Mouse (Mus musculus): ENCODE measurements around the gene Xrcc6.

Gene Xrcc6

GRCm38 (mm10) chr15:82023965-82024635 is 36.5 kb downstream of the Xrcc6 start:
- no peak for DNase-seq

- DNase-seq, result no peak
Observed at GRCm38 (mm10) chr15:82027276-82027675, 39.6 kb downstream of the Xrcc6 start.

- DNase-seq, result no peak
Observed at GRCm38 (mm10) chr15:82027726-82028125, 40.1 kb downstream of the Xrcc6 start.

- no peak for DNase-seq
Observed at GRCm38 (mm10) chr15:82032386-82032785, 44.8 kb downstream of the Xrcc6 start.

- DNase-seq, result no peak
Observed at GRCm38 (mm10) chr15:82033762-82034161, 46.1 kb downstream of the Xrcc6 start, which contains the start of gene Desi1. Gene Desi1, minus strand, starts transcription at chr15:82033862.

GRCm38 (mm10) chr15:82035904-82036689 is 48.5 kb downstream of the Xrcc6 start:
- peak in 1 of 2 experiments; percentile 43 for DNase-seq

- DNase-seq, result peak; percentile 45 to 52
Observed at GRCm38 (mm10) chr15:82040650-82041049, 53.0 kb downstream of the Xrcc6 start.

- no peak for DNase-seq
Observed at GRCm38 (mm10) chr15:82044166-82044784, 56.6 kb downstream of the Xrcc6 start.

GRCm38 (mm10) chr15:82046246-82046891 is 58.7 kb downstream of the Xrcc6 start:
- no peak for DNase-seq

- peak; percentile 94 for DNase-seq
Observed at GRCm38 (mm10) chr15:82047080-82047883, 59.6 kb downstream of the Xrcc6 start, which contains the start of gene Snu13. Gene Snu13, minus strand, starts transcription at chr15:82047598.

- no peak for DNase-seq
Observed at GRCm38 (mm10) chr15:82052544-82052943, 64.9 kb downstream of the Xrcc6 start.

- no peak for DNase-seq
Observed at GRCm38 (mm10) chr15:82058719-82059201, 71.1 kb downstream of the Xrcc6 start, which contains the start of gene 4930407I10Rik. Gene 4930407I10Rik, plus strand, starts transcription at chr15:82059151.

GRCm38 (mm10) chr15:82063909-82064308 is 76.3 kb downstream of the Xrcc6 start:
- DNase-seq, result no peak

GRCm38 (mm10) chr15:82065511-82065910 is 77.9 kb downstream of the Xrcc6 start:
- peak in 1 of 2 experiments; percentile 78 for DNase-seq

GRCm38 (mm10) chr15:82069898-82070297 is 82.3 kb downstream of the Xrcc6 start, which contains the start of gene Mei1:
Gene Mei1, plus strand, starts transcription at chr15:82069996.
- no peak for DNase-seq

GRCm38 (mm10) chr15:82071816-82072469 is 84.3 kb downstream of the Xrcc6 start:
- no peak for DNase-seq

GRCm38 (mm10) chr15:82073490-82073889 is 85.9 kb downstream of the Xrcc6 start:
- no peak for DNase-seq

- no peak for DNase-seq
Observed at GRCm38 (mm10) chr15:82079883-82080282, 92.2 kb downstream of the Xrcc6 start.

GRCm38 (mm10) chr15:82081161-82081560 is 93.5 kb downstream of the Xrcc6 start:
- DNase-seq, result peak in 1 of 2 experiments; percentile 21

GRCm38 (mm10) chr15:82085606-82086005 is 98.0 kb downstream of the Xrcc6 start:
- DNase-seq, result no peak

GRCm38 (mm10) chr15:82086131-82086530 is 98.5 kb downstream of the Xrcc6 start:
- DNase-seq, result no peak

Data from lung, postnatal 4 days (tissue).